Comparison of ENCODE assay signal across 24 mouse cellular contexts in genomic region chr5:97417185-97417584, GRCm38 (mm10). TPM values are rescaled to one million over a fixed set of nuclear protein-coding genes. Genes with fewer than 3 reads are reported as not detected.
DNase-seq lines count a peak whose midpoint lies in the region; ATAC-seq and TF ChIP-seq lines count a peak whose summit lies in the region.
"Had no signal": no experiment of that assay in that cellular context is flagged by ENCODE, and none has a peak within 500 bp of the region (broad histone marks: within the 10 kb centered on the region; RNA-seq: fewer than 3 reads in every experiment).

No protein-coding gene starts in this region.

- TF ChIP-seq POLR2A in cerebellum, adult 2 months (IDR thresholded peaks at IDR 0.05; ENCODE audit: borderline replicate concordance, insufficient read depth, low read length), result no peak

- no peak overlapping the region for H3K9ac ChIP-seq in intestine, postnatal 0 days (ENCODE audit: low read depth, low read length)
- H3K9ac ChIP-seq: embryonic facial prominence, embryonic 13.5 days; forebrain, embryonic 12.5 days; heart, embryonic 12.5 days had no signal

- 0 out of 2 replicates have a peak, but pooled peaks have one; percentile 20 for TF ChIP-seq CTCF in cerebellum, adult 2 months (IDR thresholded peaks at IDR 0.05; ENCODE audit: borderline replicate concordance, insufficient read depth, low read depth, low read length)
- TF ChIP-seq CTCF in intestine, postnatal 0 days (IDR thresholded peaks at IDR 0.05; ENCODE audit: low read depth), result no peak

- WGBS in cerebellum, adult 2 months, result 93% methylated on average over 2 of the region's 2 CpGs
- WGBS in intestine, postnatal 0 days, result 74% methylated on average over 2 of the region's 2 CpGs

- no peaks in the 10 kb centered on the region for H3K36me3 ChIP-seq in splenic B cell, adult 2 months (ENCODE audit: control insufficient read depth, insufficient read depth, low read length, poor library complexity, severe bottlenecking)
- no peaks in the 10 kb centered on the region for H3K36me3 ChIP-seq in intestine, postnatal 0 days (ENCODE audit: control insufficient read depth, insufficient read depth)
- H3K36me3 ChIP-seq: embryonic facial prominence, embryonic 13.5 days; forebrain, embryonic 12.5 days; heart, embryonic 12.5 days had no signal

- no peaks in the 10 kb centered on the region for H3K9me3 ChIP-seq in intestine, postnatal 0 days (ENCODE audit: control insufficient read depth)
- H3K9me3 ChIP-seq: embryonic facial prominence, embryonic 13.5 days; forebrain, embryonic 12.5 days; heart, embryonic 12.5 days had no signal

- no peak for DNase-seq in cerebellum, adult 2 months
- DNase-seq in cerebellum, adult 9-10 months, result no peak
- peak; percentile 29 for DNase-seq in A20 (ENCODE audit: low read depth, low spot score)
- DNase-seq in ZHBTc4 (ENCODE audit: low read depth, low spot score), result peak; percentile 12
- DNase-seq in splenic B cell, adult 2 months (ENCODE audit: low read depth, low spot score), result peak; percentile 25
- no peak for DNase-seq in Muller cell, postnatal 12 days (ENCODE audit: inconsistent ontology term)
- DNase-seq: adrenal gland, postnatal 25 days; cerebellum, adult 8-10 months; cerebellum, postnatal 36 days; gastrocnemius, postnatal 14 days; heart, postnatal 36 days; kidney, adult 18-20 months had no signal

- ATAC-seq in intestine, postnatal 0 days, result no peak
- ATAC-seq: activated CD4-positive, CD25-positive, alpha-beta regulatory T cell, adult 4 months; forebrain, embryonic 16.5 days; hindbrain, embryonic 16.5 days had no signal

- H3K27ac ChIP-seq in cerebellum, adult 2 months (ENCODE audit: insufficient read depth, low read length), result no peak overlapping the region
- H3K27ac ChIP-seq in intestine, postnatal 0 days (ENCODE audit: low read depth, low read length), result no peak overlapping the region
- H3K27ac ChIP-seq: embryonic facial prominence, embryonic 13.5 days; forebrain, embryonic 12.5 days had no signal

- H3K4me1 ChIP-seq in cerebellum, adult 2 months (ENCODE audit: control insufficient read depth, insufficient read depth, low read length), result no peaks in the 10 kb centered on the region
- no peaks in the 10 kb centered on the region for H3K4me1 ChIP-seq in intestine, postnatal 0 days (replicated peaks; ENCODE audit: control insufficient read depth, insufficient read depth, low read length)
- H3K4me1 ChIP-seq: embryonic facial prominence, embryonic 13.5 days; forebrain, embryonic 12.5 days; heart, embryonic 12.5 days had no signal

- H3K27me3 ChIP-seq in cerebellum, adult 2 months (ENCODE audit: control insufficient read depth, insufficient read depth, low read length), result no peaks in the 10 kb centered on the region; the same call in 1 of the 2 replicates
- H3K27me3 ChIP-seq in splenic B cell, adult 2 months (ENCODE audit: control insufficient read depth, insufficient read depth, low read length, poor library complexity, severe bottlenecking), result no peaks in the 10 kb centered on the region
- H3K27me3 ChIP-seq in intestine, postnatal 0 days (replicated peaks; ENCODE audit: control insufficient read depth, insufficient read depth, low read length), result no peaks in the 10 kb centered on the region
- H3K27me3 ChIP-seq: embryonic facial prominence, embryonic 13.5 days; forebrain, embryonic 12.5 days; heart, embryonic 12.5 days had no signal

- no peak overlapping the region for H3K4me2 ChIP-seq in intestine, postnatal 0 days (replicated peaks; ENCODE audit: low read depth)
- H3K4me2 ChIP-seq: embryonic facial prominence, embryonic 13.5 days; forebrain, embryonic 12.5 days; heart, embryonic 12.5 days had no signal

- no peak overlapping the region for H3K4me3 ChIP-seq in cerebellum, adult 2 months (replicated peaks; ENCODE audit: insufficient read depth, low read depth, low read length)
- no peak overlapping the region for H3K4me3 ChIP-seq in intestine, postnatal 0 days (ENCODE audit: low read depth, low read length)
- H3K4me3 ChIP-seq: embryonic facial prominence, embryonic 13.5 days; forebrain, embryonic 12.5 days; heart, embryonic 12.5 days had no signal

RNA-seq across cellular contexts. Expression of gene Naa11, which starts 25.0 kb away (rescaled TPM):
- polyA plus RNA-seq in cerebellum, adult 2 months (2012; rRNA removed), result not detected in 2 replicates
- 0.03 TPM in 1 of 2 replicates, not detected in the other for polyA plus RNA-seq in intestine, postnatal 0 days (2015; fragmentation: Nextera tagmentation; extraction: Ambion mirVana)
- polyA plus RNA-seq: activated CD4-positive, CD25-positive, alpha-beta regulatory T cell, adult 4 months; embryonic facial prominence, embryonic 13.5 days; gonadal fat pad, adult 2 months; heart, embryonic 12.5 days; hindbrain, embryonic 11.5 days; hindbrain, embryonic 16.5 days had no signal

RNA-seq across cellular contexts. Expression of gene Gk2, which starts 39.6 kb away (rescaled TPM):
- polyA plus RNA-seq in cerebellum, adult 2 months (2012; rRNA removed), result not detected in 2 replicates
- polyA plus RNA-seq in intestine, postnatal 0 days (2015; fragmentation: Nextera tagmentation; extraction: Ambion mirVana), result 0.08 TPM in 1 of 2 replicates, not detected in the other
- polyA plus RNA-seq: C2C12; embryonic facial prominence, embryonic 13.5 days; forebrain, embryonic 12.5 days; forebrain, embryonic 16.5 days; frontal cortex, adult 2 months; heart, embryonic 12.5 days; heart, embryonic 16.5 days; hindbrain, embryonic 11.5 days; hindbrain, embryonic 16.5 days had no signal

Comparison
In these comparisons a context has a peak if more than half of its experiments do, and no peak if none do; other contexts are left out.
1. DNase-seq: peak in A20 (single experiment), ZHBTc4 (single experiment) and splenic B cell, adult 2 months (single experiment); none in cerebellum, adult 2 months (0 of 2), cerebellum, adult 9-10 months (single experiment) and Muller cell, postnatal 12 days (single experiment).